ENCODE assay signal across 29 mouse cellular contexts in genomic region chr7:140756151-140756854, GRCm38 (mm10). TPM values are rescaled to one million over a fixed set of nuclear protein-coding genes. Genes with fewer than 3 reads are reported as not detected.
DNase-seq lines count a peak whose midpoint lies in the region; ATAC-seq and TF ChIP-seq lines count a peak whose summit lies in the region.
"Had no signal": no experiment of that assay in that cellular context is flagged by ENCODE, and none has a peak within 500 bp of the region (broad histone marks: within the 10 kb centered on the region; RNA-seq: fewer than 3 reads in every experiment).

No protein-coding gene starts in this region.

- H3K9me3 ChIP-seq in heart, embryonic 14.5 days (ENCODE audit: control insufficient read depth, low read length) = peaks cover 4% of the 10 kb centered on the region
- H3K9me3 ChIP-seq in heart, embryonic 12.5 days (replicated peaks) = peaks cover 9% of the 10 kb centered on the region
- no peaks in the 10 kb centered on the region for H3K9me3 ChIP-seq in liver, embryonic 12.5 days (replicated peaks)
- H3K9me3 ChIP-seq: limb, embryonic 10.5 days; liver, embryonic 15.5 days had no signal

- peak; percentile 73; the same call in 1 of the 2 replicates for ATAC-seq in heart, embryonic 14.5 days (ENCODE audit: insufficient number of reproducible peaks, insufficient read depth, low FRiP score, low read depth)
- ATAC-seq in heart, embryonic 12.5 days (ENCODE audit: insufficient number of reproducible peaks, low FRiP score) = no peak; the same call in 1 of the 2 replicates
- ATAC-seq in liver, embryonic 12.5 days = no peak
- ATAC-seq in megakaryocyte-erythroid progenitor cell, adult 5-6 weeks (replicated peaks; ENCODE audit: low FRiP score, low TSS enrichment, poor library complexity, severe bottlenecking) = no peak

- peak; percentile 99 for DNase-seq in liver, adult 2 months (ENCODE audit: extremely low read depth, low read depth, low spot score)
- DNase-seq in liver = no peak
- peak; percentile 4 for DNase-seq in adipocyte (ENCODE audit: low spot score)
- DNase-seq: B cell, adult 2 months; cerebellum, adult 9-10 months; gastrocnemius, adult 2 months; kidney, adult 11 months; retina, postnatal 1 day had no signal

- H3K36me3 ChIP-seq in heart, embryonic 14.5 days (ENCODE audit: control insufficient read depth, insufficient read depth, low read length) = no peaks in the 10 kb centered on the region
- no peaks in the 10 kb centered on the region for H3K36me3 ChIP-seq in heart, embryonic 12.5 days
- H3K36me3 ChIP-seq in liver, adult 2 months (ENCODE audit: control insufficient read depth, insufficient read depth, low read length) = no peaks in the 10 kb centered on the region
- H3K36me3 ChIP-seq in liver, embryonic 12.5 days = no peaks in the 10 kb centered on the region
- H3K36me3 ChIP-seq: forebrain, embryonic 12.5 days; hindbrain, embryonic 10.5 days; limb, embryonic 10.5 days; liver, embryonic 15.5 days had no signal

- TF ChIP-seq CTCF in liver, adult 2 months (IDR thresholded peaks at IDR 0.05; ENCODE audit: low read depth, low read length) = no peak

- 63% methylated on average over 4 of the region's 4 CpGs for WGBS in heart, embryonic 14.5 days
- 66% methylated on average over 4 of the region's 4 CpGs for WGBS in heart, embryonic 12.5 days
- WGBS in liver, adult 2 months = 16% methylated on average over 4 of the region's 4 CpGs
- WGBS in liver, embryonic 12.5 days (ENCODE audit: insufficient replicate concordance) = 53% methylated on average over 4 of the region's 4 CpGs

- H3K27ac ChIP-seq in heart, embryonic 14.5 days (replicated peaks in 1 of 2; ENCODE audit: control insufficient read depth in 1 of 2, insufficient read depth in 1 of 2, low read depth in 2 of 2, low read length in 2 of 2) = no peak overlapping the region
- no peak overlapping the region for H3K27ac ChIP-seq in heart, embryonic 12.5 days (ENCODE audit: poor library complexity, severe bottlenecking)
- peak overlapping the region; percentile 93 for H3K27ac ChIP-seq in liver, adult 2 months (replicated peaks; ENCODE audit: insufficient read depth, low read depth, low read length)
- 0 out of 2 replicates have a peak overlapping the region, but pooled peaks have one; percentile 36 for H3K27ac ChIP-seq in liver, embryonic 12.5 days
- H3K27ac ChIP-seq: forebrain, embryonic 12.5 days; gastrocnemius, adult 2 months; hindbrain, embryonic 10.5 days; left cerebral cortex, adult 2 months; limb, embryonic 10.5 days; liver, embryonic 15.5 days; stomach, postnatal 0 days had no signal

- no peaks in the 10 kb centered on the region for H3K4me1 ChIP-seq in heart, embryonic 14.5 days (ENCODE audit: control insufficient read depth in 2 of 2, insufficient read depth in 2 of 2, low read length in 2 of 2)
- no peaks in the 10 kb centered on the region for H3K4me1 ChIP-seq in heart, embryonic 12.5 days (replicated peaks)
- H3K4me1 ChIP-seq in liver, adult 2 months (ENCODE audit: control insufficient read depth, insufficient read depth, low read length) = peaks cover 15% of the 10 kb centered on the region; the same call in 1 of the 2 replicates
- H3K4me1 ChIP-seq in liver, embryonic 12.5 days = no peaks in the 10 kb centered on the region
- H3K4me1 ChIP-seq: forebrain, embryonic 12.5 days; hindbrain, embryonic 10.5 days; limb, embryonic 10.5 days; liver, embryonic 15.5 days; megakaryocyte, embryonic 14.5 days had no signal

- H3K4me2 ChIP-seq in heart, embryonic 14.5 days (ENCODE audit: low read length) = no peak overlapping the region
- H3K4me2 ChIP-seq in heart, embryonic 12.5 days = no peak overlapping the region
- no peak overlapping the region for H3K4me2 ChIP-seq in liver, embryonic 12.5 days
- H3K4me2 ChIP-seq: forebrain, embryonic 12.5 days; liver, embryonic 15.5 days had no signal

- no peak overlapping the region for H3K9ac ChIP-seq in heart, embryonic 14.5 days (ENCODE audit: low read length)
- H3K9ac ChIP-seq in heart, embryonic 12.5 days = no peak overlapping the region
- H3K9ac ChIP-seq in liver, adult 2 months (ENCODE audit: low read depth, low read length) = peak overlapping the region; percentile 50
- H3K9ac ChIP-seq in liver, embryonic 12.5 days = no peak overlapping the region
- H3K9ac ChIP-seq: forebrain, embryonic 12.5 days; liver, embryonic 15.5 days had no signal

- H3K4me3 ChIP-seq in heart, embryonic 14.5 days (ENCODE audit: control insufficient read depth in 1 of 2, insufficient read depth in 1 of 2, low read depth in 1 of 2, low read length in 2 of 2) = no peak overlapping the region
- no peak overlapping the region for H3K4me3 ChIP-seq in heart, embryonic 12.5 days
- peak overlapping the region; percentile 18; the same call in 1 of the 2 replicates for H3K4me3 ChIP-seq in liver, adult 2 months (ENCODE audit: insufficient read depth, low read depth, low read length)
- H3K4me3 ChIP-seq in liver, embryonic 12.5 days = no peak overlapping the region
- H3K4me3 ChIP-seq: forebrain, embryonic 12.5 days; gastrocnemius, adult 2 months; hindbrain, embryonic 10.5 days; left cerebral cortex, adult 2 months; limb, embryonic 10.5 days; liver, embryonic 15.5 days; megakaryocyte, embryonic 14.5 days had no signal

- TF ChIP-seq POLR2A in liver, adult 2 months (IDR thresholded peaks at IDR 0.05; ENCODE audit: extremely low read depth, insufficient read depth, low read length) = no peak

- no peaks in the 10 kb centered on the region for H3K27me3 ChIP-seq in heart, embryonic 14.5 days (ENCODE audit: control insufficient read depth, insufficient read depth, low read length)
- H3K27me3 ChIP-seq in heart, embryonic 12.5 days (replicated peaks) = no peaks in the 10 kb centered on the region
- H3K27me3 ChIP-seq in liver, adult 2 months (ENCODE audit: control insufficient read depth, insufficient read depth, low read length) = no peaks in the 10 kb centered on the region
- no peaks in the 10 kb centered on the region for H3K27me3 ChIP-seq in liver, embryonic 12.5 days (replicated peaks)
- H3K27me3 ChIP-seq: forebrain, embryonic 12.5 days; liver, embryonic 15.5 days had no signal

- 0 out of 2 replicates have a peak, but pooled peaks cover 3% of the 10 kb centered on the region for H3K79me2 ChIP-seq in liver, adult 2 months (ENCODE audit: control insufficient read depth, insufficient read depth, low read length)

RNA-seq across cellular contexts. Expression of gene Cyp2e1, which starts 7.2 kb away (rescaled TPM):
- polyA plus RNA-seq in heart, embryonic 14.5 days (2014; fragmentation: Nextera tagmentation; extraction: Ambion mirVana) = not detected in 2 replicates
- not detected in 2 replicates for polyA plus RNA-seq in heart, embryonic 12.5 days (2016; fragmentation: Nextera tagmentation; extraction: Ambion mirVana)
- total RNA-seq in liver, adult 2 months (2014; rRNA removed) = 3,097 and 4,003 TPM in 2 replicates
- polyA plus RNA-seq in liver, adult 2 months (2012; rRNA removed) = 2,786 and 2,859 TPM in 2 replicates
- polyA plus RNA-seq in liver, embryonic 12.5 days (2016; fragmentation: Nextera tagmentation; extraction: Ambion mirVana) = not detected in 2 replicates
- total RNA-seq in megakaryocyte-erythroid progenitor cell, adult 5-6 weeks (2014; fragmentation: Nextera tagmentation) = not detected in 2 replicates
- total RNA-seq in megakaryocyte-erythroid progenitor cell, adult 5-6 weeks (2017) = not detected in 2 replicates
- total RNA-seq: left cerebral cortex, adult 2 months; midbrain, postnatal 0 days; neutrophil, adult 5-6 weeks had no signal
- polyA plus RNA-seq: embryonic facial prominence, embryonic 11.5 days; forebrain, embryonic 12.5 days; hindbrain, embryonic 10.5 days; midbrain, postnatal 0 days had no signal

RNA-seq across cellular contexts. Expression of gene Syce1, which starts 31.3 kb away (rescaled TPM):
- 0.31 TPM in 1 of 2 replicates, not detected in the other for polyA plus RNA-seq in heart, embryonic 14.5 days (2014; fragmentation: Nextera tagmentation; extraction: Ambion mirVana)
- 0.13 and 0.31 TPM in 2 replicates for polyA plus RNA-seq in heart, embryonic 12.5 days (2016; fragmentation: Nextera tagmentation; extraction: Ambion mirVana)
- total RNA-seq in liver, adult 2 months (2014; rRNA removed) = not detected in 2 replicates
- polyA plus RNA-seq in liver, adult 2 months (2012; rRNA removed) = 0.07 TPM in 1 of 2 replicates, not detected in the other
- 0.15 TPM in 1 of 2 replicates, not detected in the other for polyA plus RNA-seq in liver, embryonic 12.5 days (2016; fragmentation: Nextera tagmentation; extraction: Ambion mirVana)
- total RNA-seq in megakaryocyte-erythroid progenitor cell, adult 5-6 weeks (2014; fragmentation: Nextera tagmentation) = not detected in 2 replicates
- total RNA-seq in megakaryocyte-erythroid progenitor cell, adult 5-6 weeks (2017) = not detected in 2 replicates
- total RNA-seq: gastrocnemius, adult 2 months; neutrophil, adult 5-6 weeks had no signal
- polyA plus RNA-seq: large intestine, adult 2 months had no signal

RNA-seq across cellular contexts. Expression of gene Olfr541, which starts 59.2 kb away (rescaled TPM):
- not detected in 2 replicates for polyA plus RNA-seq in heart, embryonic 14.5 days (2014; fragmentation: Nextera tagmentation; extraction: Ambion mirVana)
- polyA plus RNA-seq in heart, embryonic 12.5 days (2016; fragmentation: Nextera tagmentation; extraction: Ambion mirVana) = not detected in 2 replicates
- total RNA-seq in liver, adult 2 months (2014; rRNA removed) = not detected in 2 replicates
- 0.07 TPM in 1 of 2 replicates, not detected in the other for polyA plus RNA-seq in liver, adult 2 months (2012; rRNA removed)
- not detected in 2 replicates for polyA plus RNA-seq in liver, embryonic 12.5 days (2016; fragmentation: Nextera tagmentation; extraction: Ambion mirVana)
- total RNA-seq in megakaryocyte-erythroid progenitor cell, adult 5-6 weeks (2014; fragmentation: Nextera tagmentation) = not detected in 2 replicates
- not detected in 2 replicates for total RNA-seq in megakaryocyte-erythroid progenitor cell, adult 5-6 weeks (2017)
- total RNA-seq: adrenal gland, adult 18-20 months; gastrocnemius, adult 2 months; left cerebral cortex, adult 2 months; midbrain, postnatal 0 days; neutrophil, adult 5-6 weeks had no signal
- polyA plus RNA-seq: cortical plate, adult 2 months; embryonic facial prominence, embryonic 11.5 days; forebrain, embryonic 12.5 days; gonadal fat pad, adult 2 months; hindbrain, embryonic 10.5 days; kidney, embryonic 16.5 days; large intestine, adult 2 months; limb, embryonic 10.5 days; liver, embryonic 15.5 days; midbrain, postnatal 0 days; stomach, postnatal 0 days; thymus, postnatal 0 days; urinary bladder, adult 2 months had no signal

Comparison
In these comparisons a context has a peak if more than half of its experiments do, and no peak if none do; other contexts are left out.
1. RNA of gene Cyp2e1, which starts 7.2 kb away (polyA plus RNA-seq): 2,786 to 2,859 TPM in liver, adult 2 months; not detected in liver, embryonic 12.5 days, not detected in heart, embryonic 14.5 days and not detected in heart, embryonic 12.5 days; every median in the first group is over 1,000 times any median in the second.
2. H3K27ac ChIP-seq: peak in liver, adult 2 months (single experiment) and liver, embryonic 12.5 days (single experiment); none in heart, embryonic 14.5 days (0 of 2) and heart, embryonic 12.5 days (single experiment).